ENCODE assay signal across 16 mouse cellular contexts in genomic region chr2:142769647-142770121, GRCm38 (mm10).
DNase-seq lines count a peak whose midpoint lies in the region; ATAC-seq and TF ChIP-seq lines count a peak whose summit lies in the region.
"Had no signal": no experiment of that assay in that cellular context is flagged by ENCODE, and none has a peak within 500 bp of the region (broad histone marks: within the 10 kb centered on the region; RNA-seq: fewer than 3 reads in every experiment).

No protein-coding gene starts in this region.

- no peak overlapping the region for H3K4me3 ChIP-seq in hindbrain, postnatal 0 days (ENCODE audit: low read length)
- no peak overlapping the region for H3K4me3 ChIP-seq in neural tube, embryonic 13.5 days
- H3K4me3 ChIP-seq: embryonic facial prominence, embryonic 12.5 days; limb, embryonic 15.5 days had no signal

- H3K27me3 ChIP-seq in hindbrain, postnatal 0 days (ENCODE audit: insufficient read depth, low read length), result no peaks in the 10 kb centered on the region
- H3K27me3 ChIP-seq in neural tube, embryonic 13.5 days, result no peaks in the 10 kb centered on the region
- H3K27me3 ChIP-seq: embryonic facial prominence, embryonic 12.5 days; limb, embryonic 15.5 days had no signal

- TF ChIP-seq CTCF in brain, embryonic 14.5 days (IDR thresholded peaks at IDR 0.05; ENCODE audit: borderline replicate concordance, extremely low read depth, insufficient read depth, insufficient read length), result no peak
- TF ChIP-seq CTCF in hindbrain, postnatal 0 days (IDR thresholded peaks at IDR 0.05; ENCODE audit: low read depth), result no peak

- no peaks in the 10 kb centered on the region for H3K9me3 ChIP-seq in hindbrain, postnatal 0 days (ENCODE audit: low read length)
- H3K9me3 ChIP-seq in neural tube, embryonic 13.5 days, result no peaks in the 10 kb centered on the region
- H3K9me3 ChIP-seq: embryonic facial prominence, embryonic 12.5 days; limb, embryonic 15.5 days had no signal

- no peak overlapping the region for H3K9ac ChIP-seq in hindbrain, postnatal 0 days (replicated peaks; ENCODE audit: low read length)
- H3K9ac ChIP-seq in neural tube, embryonic 13.5 days, result no peak overlapping the region
- H3K9ac ChIP-seq: embryonic facial prominence, embryonic 12.5 days; limb, embryonic 15.5 days; lung, embryonic 14.5 days had no signal

- no peaks in the 10 kb centered on the region for H3K36me3 ChIP-seq in hindbrain, postnatal 0 days (ENCODE audit: insufficient read depth, low read length)
- no peaks in the 10 kb centered on the region for H3K36me3 ChIP-seq in neural tube, embryonic 13.5 days
- H3K36me3 ChIP-seq: embryonic facial prominence, embryonic 12.5 days; limb, embryonic 15.5 days had no signal

- no peak overlapping the region for H3K27ac ChIP-seq in hindbrain, postnatal 0 days
- H3K27ac ChIP-seq in neural tube, embryonic 13.5 days (replicated peaks), result peak overlapping the region; percentile 52; the same call in 1 of the 2 replicates
- H3K27ac ChIP-seq: embryonic facial prominence, embryonic 12.5 days; limb, embryonic 15.5 days had no signal

- 0 out of 2 replicates have a peak, but pooled peaks have one; percentile 24 for ATAC-seq in hindbrain, postnatal 0 days
- no peak for ATAC-seq in neural tube, embryonic 13.5 days (ENCODE audit: low read depth)
- ATAC-seq in granulocyte monocyte progenitor cell, adult 5-6 weeks (replicated peaks; ENCODE audit: poor library complexity, severe bottlenecking), result no peak
- ATAC-seq: forebrain, embryonic 14.5 days had no signal

- DNase-seq in brain, adult 2 months (ENCODE audit: low read depth, low spot score), result peak; percentile 69
- peak; percentile 41 for DNase-seq in brain, embryonic 14.5 days (ENCODE audit: low read depth)
- DNase-seq in hindbrain, postnatal 0 days (ENCODE audit: low spot score), result peak; percentile 38
- DNase-seq in ovary, postnatal 36 days (ENCODE audit: low spot score), result no peak
- DNase-seq in cerebellum, adult 11-12 months, result no peak
- DNase-seq: adrenal gland, postnatal 25 days; cerebellum, adult 11 months; heart, postnatal 10 days; kidney, adult 18-20 months; lung, embryonic 14.5 days; thymus, postnatal 4 days had no signal

- H3K4me1 ChIP-seq in hindbrain, postnatal 0 days (ENCODE audit: insufficient read depth, low read length), result no peaks in the 10 kb centered on the region
- H3K4me1 ChIP-seq in neural tube, embryonic 13.5 days (replicated peaks), result peaks cover 10% of the 10 kb centered on the region
- H3K4me1 ChIP-seq: embryonic facial prominence, embryonic 12.5 days; limb, embryonic 15.5 days had no signal

- no peak for TF ChIP-seq POLR2A in brain, embryonic 14.5 days (IDR thresholded peaks at IDR 0.05; ENCODE audit: borderline replicate concordance, extremely low read depth, insufficient read depth, insufficient read length, poor library complexity, severe bottlenecking)

- no peak overlapping the region for H3K4me2 ChIP-seq in hindbrain, postnatal 0 days (ENCODE audit: low read depth, low read length)
- H3K4me2 ChIP-seq in neural tube, embryonic 13.5 days, result peak overlapping the region; percentile 17
- H3K4me2 ChIP-seq: embryonic facial prominence, embryonic 12.5 days; limb, embryonic 15.5 days; lung, embryonic 14.5 days had no signal

- 43% methylated on average over 11 of the region's 11 CpGs for WGBS in hindbrain, postnatal 0 days
- WGBS in neural tube, embryonic 13.5 days, result 49% methylated on average over 11 of the region's 11 CpGs

Comparison
In these comparisons a context has a peak if more than half of its experiments do, and no peak if none do; other contexts are left out.
1. DNase-seq: peak in brain, adult 2 months (single experiment), brain, embryonic 14.5 days (single experiment) and hindbrain, postnatal 0 days (single experiment); none in ovary, postnatal 36 days (single experiment) and cerebellum, adult 11-12 months (single experiment).